9 mouse cellular contexts compared by ENCODE assay signal in the genomic region with DNA sequence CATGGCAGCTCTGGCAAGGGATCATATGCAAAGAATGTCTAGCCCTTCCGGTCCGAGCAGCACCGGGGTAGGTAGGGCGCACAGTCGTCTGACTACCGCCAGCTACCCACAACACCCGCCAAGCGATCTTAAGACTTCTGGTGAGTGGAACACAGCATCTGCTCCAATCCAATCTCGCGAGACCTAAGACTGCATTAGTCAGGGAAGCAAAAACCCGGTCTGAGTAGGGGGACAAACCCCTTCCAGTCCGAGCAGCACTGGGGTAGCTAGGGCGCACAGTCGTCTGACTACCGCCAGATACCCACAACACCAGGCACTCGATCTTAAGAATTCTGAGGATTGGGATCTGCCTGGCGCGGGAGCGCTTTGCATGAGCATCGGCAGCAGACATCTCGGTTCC. TPM values are rescaled to one million over a fixed set of nuclear protein-coding genes. Genes with fewer than 3 reads are reported as not detected.
"Had no signal": no experiment of that assay in that cellular context is flagged by ENCODE, and none has a peak within 500 bp of the region (broad histone marks: within the 10 kb centered on the region; RNA-seq: fewer than 3 reads in every experiment).

No protein-coding gene starts in this region.

RNA-seq across cellular contexts. Expression of gene Nap1l2, which starts 57.1 kb away (rescaled TPM):
- total RNA-seq: gastrocnemius, adult 2 months; gastrocnemius, postnatal 10 days; gastrocnemius, postnatal 25 days; gastrocnemius, postnatal 4 days; heart, adult 8-10 months; heart, postnatal 25 days had no signal
- polyA plus RNA-seq: inflammation-experienced regulatory T-cells, adult 6 months; liver, embryonic 15.5 days; liver, postnatal 0 days had no signal
